Mouse (Mus musculus) C2C12 (cell line): ENCODE data around the gene Trpv4.

Experiments used
- CEBPB ChIP-seq: IDR thresholded peaks from one replicate; pipeline ENCODE4 v1.6.1; 2011; ENCODE audit warnings: low read depth, mild to moderate bottlenecking, control low read depth, moderate library complexity
- CTCF ChIP-seq: IDR thresholded peaks from one replicate; pipeline ENCODE4 v1.5.1; 2011; ENCODE audit not compliant: control insufficient read depth, insufficient read depth, insufficient read length
- FOSL1 ChIP-seq: IDR thresholded peaks from one replicate; pipeline ENCODE4 v1.8.0; 2011; ENCODE audit warnings: mild to moderate bottlenecking, low read length; ENCODE audit not compliant: poor library complexity, insufficient read depth, severe bottlenecking
- MYOD1 ChIP-seq: IDR thresholded peaks from one replicate; pipeline ENCODE4 v1.6.1; 2011; ENCODE audit warnings: low read depth; ENCODE audit not compliant: control insufficient read depth, insufficient read length
- USF1 ChIP-seq: IDR thresholded peaks from one replicate; pipeline ENCODE4 v1.6.1; 2011; ENCODE audit warnings: low read depth, mild to moderate bottlenecking, control low read depth, moderate library complexity

- TF ChIP-seq USF1 (no peak), CTCF (no peak), FOSL1 (no peak), MYOD1 (no peak), CEBPB (no peak)
Observed at GRCm38 (mm10) chr5:114573920-114574628, 84.1 kb downstream of the Trpv4 start.
